Mouse (Mus musculus): ENCODE results near the gene Zcrb1. TPM values are rescaled to one million over a fixed set of nuclear protein-coding genes. Genes with fewer than 3 reads are reported as not detected.

Zcrb1 gene
- polyA plus RNA-seq (2014; fragmentation: Nextera tagmentation; extraction: Ambion mirVana) = 161 and 175 TPM in 2 replicates

DNA sequence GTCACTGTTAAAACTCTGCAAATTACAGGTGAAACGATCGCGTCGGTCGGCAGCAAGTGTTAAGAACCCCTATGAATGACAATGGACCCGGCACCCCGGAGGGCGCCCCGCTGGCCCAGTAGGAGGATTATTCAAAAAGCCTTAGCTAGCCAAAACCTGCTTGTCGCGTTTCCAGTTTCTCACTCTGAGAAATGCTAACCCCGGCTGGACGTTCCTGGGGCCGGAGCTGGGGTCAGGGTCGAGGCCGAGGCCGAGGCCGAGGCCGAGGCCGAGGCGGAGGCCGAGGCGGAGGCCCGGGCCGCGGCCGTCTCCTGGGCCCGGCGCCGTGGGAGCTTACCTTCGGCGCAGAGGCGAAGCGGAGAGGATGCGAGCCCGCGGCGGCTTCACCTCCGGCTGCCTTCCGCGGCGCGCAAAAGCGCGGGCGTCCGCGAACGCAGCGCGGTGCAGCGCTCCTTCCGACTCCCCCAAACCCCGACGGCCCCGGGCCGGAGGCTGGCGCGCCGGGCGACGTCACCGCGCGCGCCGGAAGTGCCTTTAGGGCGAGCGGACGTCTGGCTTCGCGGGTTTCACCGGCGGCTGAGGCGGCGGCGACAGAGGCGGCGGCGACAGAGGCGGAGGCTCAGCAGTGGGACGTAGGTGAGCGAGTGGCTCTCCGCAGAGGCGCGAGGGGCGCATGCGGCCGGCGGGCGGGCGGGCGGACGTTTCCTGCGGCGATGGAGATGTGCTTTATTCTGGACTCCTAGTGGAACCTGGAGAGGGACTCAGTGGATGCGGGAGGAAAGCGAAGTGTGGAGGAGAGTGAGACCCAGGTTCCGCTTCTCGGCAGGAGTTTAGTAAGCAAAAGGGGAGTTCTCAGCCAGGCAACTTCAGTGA, at the start of gene Zcrb1, which contains the start of gene Pphln1:
Gene Zcrb1, minus strand, starts transcription at position 509 of the 873 bp plus-strand sequence.
Gene Pphln1, plus strand, starts transcription at position 525 of the 873 bp plus-strand sequence.
- Histone ChIP-seq H3K27me3 (ENCODE audit: control insufficient read depth, insufficient read depth, low read length) (no peaks in the 10 kb centered on the region), H3K4me2 (replicated peaks; ENCODE audit: low read depth, low read length) (peak within 1 kb of the TSS; percentile 44), H3K4me3 (ENCODE audit: low read depth, low read length) (peak within 1 kb of the TSS; percentile 69), H3K9me3 (ENCODE audit: control insufficient read depth, low read length) (no peaks in the 10 kb centered on the region), H3K36me3 (ENCODE audit: control insufficient read depth, insufficient read depth, low read length) (no peaks in the 10 kb centered on the region), H3K9ac (ENCODE audit: low read depth, low read length) (peak within 1 kb of the TSS; percentile 84), H3K27ac (ENCODE audit: low read depth, low read length) (peak within 1 kb of the TSS; percentile 65), H3K4me1 (replicated peaks; ENCODE audit: control insufficient read depth, insufficient read depth, low read length) (peaks cover 5% of the 10 kb centered on the region)
- WGBS = under 1% methylated on average over 85 of the region's 100 CpGs
- ATAC-seq (ENCODE audit: low FRiP score) (peak; percentile 96), DNase-seq (ENCODE audit: low spot score) (peak; percentile 94)

DNA sequence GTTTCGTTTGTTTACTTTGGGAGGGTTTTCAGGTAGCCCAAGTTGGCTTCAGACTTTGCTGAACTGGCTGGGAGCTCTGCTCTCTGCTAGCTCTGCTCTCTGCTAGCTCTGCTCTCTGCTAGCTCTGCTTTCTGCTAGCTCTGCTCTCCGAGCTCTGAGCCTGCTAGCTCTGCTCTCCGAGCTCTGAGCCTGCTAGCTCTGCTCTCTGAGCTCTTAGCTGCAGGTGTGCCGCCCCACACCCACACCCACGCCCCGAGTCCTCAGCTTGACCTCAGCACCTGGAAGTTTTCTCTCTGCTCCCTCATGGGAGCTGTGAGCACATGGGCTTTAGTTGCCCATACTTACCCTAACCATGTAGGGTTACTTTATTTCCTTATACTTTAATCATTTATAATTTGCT, 45.5 kb upstream of the Zcrb1 start:
- ATAC-seq (ENCODE audit: low FRiP score) (no peak), DNase-seq (ENCODE audit: low spot score) (no peak)
- H3K36me3 ChIP-seq (ENCODE audit: control insufficient read depth, insufficient read depth, low read length) = 0 out of 2 replicates have a peak, but pooled peaks cover 5% of the 10 kb centered on the region
- no peaks in the 10 kb centered on the region for H3K9me3 ChIP-seq (ENCODE audit: control insufficient read depth, low read length)
- H3K4me2 ChIP-seq (replicated peaks; ENCODE audit: low read depth, low read length) = no peak overlapping the region
- 89% methylated on average over 6 of the region's 6 CpGs for WGBS
- no peak overlapping the region for H3K9ac ChIP-seq (ENCODE audit: low read depth, low read length)
- H3K27me3 ChIP-seq (ENCODE audit: control insufficient read depth, insufficient read depth, low read length) = no peaks in the 10 kb centered on the region
- no peak overlapping the region for H3K27ac ChIP-seq (ENCODE audit: low read depth, low read length)
- H3K4me1 ChIP-seq (replicated peaks; ENCODE audit: control insufficient read depth, insufficient read depth, low read length) = no peaks in the 10 kb centered on the region
- H3K4me3 ChIP-seq (ENCODE audit: low read depth, low read length) = no peak overlapping the region

DNA sequence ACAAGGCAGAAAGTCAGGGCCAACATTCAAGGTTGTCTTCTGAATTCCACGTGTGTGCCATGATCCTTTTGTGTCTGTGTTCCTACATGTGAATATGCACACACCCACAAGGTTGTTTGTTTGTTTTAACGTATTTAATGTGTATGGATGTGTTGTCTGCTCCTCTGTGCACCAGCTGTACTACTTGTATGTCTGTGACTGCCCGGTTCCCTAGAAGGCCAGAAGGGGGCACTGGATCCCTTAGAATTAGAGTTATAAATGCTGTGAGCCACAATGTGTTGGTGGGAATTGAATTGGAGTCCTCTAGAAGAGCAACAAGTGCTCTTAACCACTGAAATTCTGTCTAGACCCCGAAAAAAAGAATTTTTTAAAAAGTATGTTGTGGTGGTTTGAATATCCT, 44.1 kb upstream of the Zcrb1 start:
- H3K9me3 ChIP-seq (ENCODE audit: control insufficient read depth, low read length) = no peaks in the 10 kb centered on the region
- DNase-seq (ENCODE audit: low spot score) (no peak), ATAC-seq (ENCODE audit: low FRiP score) (no peak)
- WGBS = 93% methylated on average over 4 of the region's 4 CpGs
- 0 out of 2 replicates have a peak, but pooled peaks cover 5% of the 10 kb centered on the region for H3K36me3 ChIP-seq (ENCODE audit: control insufficient read depth, insufficient read depth, low read length)
- H3K4me1 ChIP-seq (replicated peaks; ENCODE audit: control insufficient read depth, insufficient read depth, low read length) = no peaks in the 10 kb centered on the region
- no peak overlapping the region for H3K4me3 ChIP-seq (ENCODE audit: low read depth, low read length)
- no peak overlapping the region for H3K27ac ChIP-seq (ENCODE audit: low read depth, low read length)
- no peak overlapping the region for H3K4me2 ChIP-seq (replicated peaks; ENCODE audit: low read depth, low read length)
- H3K9ac ChIP-seq (ENCODE audit: low read depth, low read length) = no peak overlapping the region
- H3K27me3 ChIP-seq (ENCODE audit: control insufficient read depth, insufficient read depth, low read length) = no peaks in the 10 kb centered on the region

DNA sequence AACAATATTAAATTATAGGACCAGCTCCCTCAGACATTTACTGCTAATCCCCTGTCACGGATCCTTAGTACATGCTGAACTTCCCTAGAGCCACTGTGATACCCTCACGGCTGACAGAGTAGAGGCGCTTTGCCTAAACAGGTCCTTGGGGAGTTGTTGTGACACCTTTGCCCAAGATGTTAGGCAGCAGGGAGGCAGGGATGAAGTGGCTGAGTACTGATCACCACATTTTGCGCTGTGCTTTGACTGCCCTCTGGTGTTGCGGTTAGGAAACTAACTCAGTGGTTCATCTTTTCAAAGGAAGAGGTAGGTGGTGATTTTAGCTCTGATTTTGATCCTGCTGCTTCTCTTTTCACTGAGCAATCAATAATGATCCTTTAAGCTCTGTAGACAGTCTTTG, 40.5 kb upstream of the Zcrb1 start:
- peak; percentile 68 for DNase-seq (ENCODE audit: low spot score)
- ATAC-seq (ENCODE audit: low FRiP score) = no peak
- Histone ChIP-seq H3K4me3 (ENCODE audit: low read depth, low read length) (no peak overlapping the region), H3K4me2 (replicated peaks; ENCODE audit: low read depth, low read length) (no peak overlapping the region), H3K9ac (ENCODE audit: low read depth, low read length) (no peak overlapping the region), H3K4me1 (replicated peaks; ENCODE audit: control insufficient read depth, insufficient read depth, low read length) (no peaks in the 10 kb centered on the region), H3K9me3 (ENCODE audit: control insufficient read depth, low read length) (no peaks in the 10 kb centered on the region), H3K27ac (ENCODE audit: low read depth, low read length) (no peak overlapping the region), H3K27me3 (ENCODE audit: control insufficient read depth, insufficient read depth, low read length) (no peaks in the 10 kb centered on the region), H3K36me3 (ENCODE audit: control insufficient read depth, insufficient read depth, low read length) (0 out of 2 replicates have a peak, but pooled peaks cover 5% of the 10 kb centered on the region)
- WGBS = 46% methylated on average over 5 of the region's 5 CpGs

DNA sequence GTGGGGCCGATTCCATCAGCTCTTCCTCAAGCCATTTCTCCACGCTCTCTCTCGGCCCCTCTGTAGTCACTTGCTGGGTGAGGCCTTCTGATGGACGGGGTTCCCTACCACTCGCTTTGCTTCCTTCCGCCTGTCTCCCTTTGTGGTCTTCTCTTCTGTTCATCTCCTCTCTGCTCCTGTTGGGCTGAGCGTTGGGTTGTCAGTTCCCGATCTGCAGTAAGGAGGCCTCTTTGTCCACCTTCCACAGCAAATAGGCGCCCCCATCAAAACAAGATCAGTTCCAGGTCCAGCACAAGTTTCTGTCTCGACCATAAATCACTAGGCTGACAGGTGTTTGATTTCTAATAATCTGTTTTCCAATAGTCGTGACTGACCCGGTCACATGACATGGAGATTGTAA, 37.9 kb upstream of the Zcrb1 start:
- H3K4me2 ChIP-seq (replicated peaks; ENCODE audit: low read depth, low read length) = no peak overlapping the region
- no peak overlapping the region for H3K9ac ChIP-seq (ENCODE audit: low read depth, low read length)
- DNase-seq (ENCODE audit: low spot score) = no peak
- no peaks in the 10 kb centered on the region for H3K4me1 ChIP-seq (replicated peaks; ENCODE audit: control insufficient read depth, insufficient read depth, low read length)
- H3K27me3 ChIP-seq (ENCODE audit: control insufficient read depth, insufficient read depth, low read length) = no peaks in the 10 kb centered on the region
- no peaks in the 10 kb centered on the region for H3K36me3 ChIP-seq (ENCODE audit: control insufficient read depth, insufficient read depth, low read length)
- no peak overlapping the region for H3K27ac ChIP-seq (ENCODE audit: low read depth, low read length)
- no peak overlapping the region for H3K4me3 ChIP-seq (ENCODE audit: low read depth, low read length)
- no peaks in the 10 kb centered on the region for H3K9me3 ChIP-seq (ENCODE audit: control insufficient read depth, low read length)
- no peak for ATAC-seq (ENCODE audit: low FRiP score)
- WGBS = 90% methylated on average over 12 of the region's 12 CpGs

DNA sequence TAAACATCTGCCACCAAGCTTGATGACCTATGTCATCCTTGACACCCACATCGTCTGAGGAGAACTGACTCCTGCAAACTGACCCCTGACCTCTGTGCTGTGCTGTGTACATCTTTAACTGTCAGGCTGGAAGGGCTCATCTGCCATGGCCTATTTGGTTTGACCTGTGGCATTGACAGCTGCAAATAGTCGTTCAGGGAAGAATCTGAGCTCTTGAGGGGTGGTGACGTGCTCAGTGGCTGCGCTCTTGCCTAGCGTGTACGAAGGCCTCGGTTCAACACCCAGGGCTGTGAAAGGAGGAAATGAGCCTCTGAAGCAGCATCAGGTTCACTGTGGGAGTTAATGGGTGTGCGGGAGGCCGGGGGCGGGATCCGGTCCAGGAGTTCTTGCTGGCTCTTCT, 35.7 kb upstream of the Zcrb1 start:
- Histone ChIP-seq H3K27ac (ENCODE audit: low read depth, low read length) (no peak overlapping the region), H3K36me3 (ENCODE audit: control insufficient read depth, insufficient read depth, low read length) (no peaks in the 10 kb centered on the region), H3K4me1 (replicated peaks; ENCODE audit: control insufficient read depth, insufficient read depth, low read length) (no peaks in the 10 kb centered on the region), H3K9ac (ENCODE audit: low read depth, low read length) (no peak overlapping the region), H3K27me3 (ENCODE audit: control insufficient read depth, insufficient read depth, low read length) (no peaks in the 10 kb centered on the region), H3K4me2 (replicated peaks; ENCODE audit: low read depth, low read length) (no peak overlapping the region), H3K9me3 (ENCODE audit: control insufficient read depth, low read length) (no peaks in the 10 kb centered on the region), H3K4me3 (ENCODE audit: low read depth, low read length) (no peak overlapping the region)
- DNase-seq (ENCODE audit: low spot score) = peak; percentile 27
- 55% methylated on average over 11 of the region's 11 CpGs for WGBS
- peak; percentile 56; the same call in 1 of the 2 replicates for ATAC-seq (ENCODE audit: low FRiP score)

DNA sequence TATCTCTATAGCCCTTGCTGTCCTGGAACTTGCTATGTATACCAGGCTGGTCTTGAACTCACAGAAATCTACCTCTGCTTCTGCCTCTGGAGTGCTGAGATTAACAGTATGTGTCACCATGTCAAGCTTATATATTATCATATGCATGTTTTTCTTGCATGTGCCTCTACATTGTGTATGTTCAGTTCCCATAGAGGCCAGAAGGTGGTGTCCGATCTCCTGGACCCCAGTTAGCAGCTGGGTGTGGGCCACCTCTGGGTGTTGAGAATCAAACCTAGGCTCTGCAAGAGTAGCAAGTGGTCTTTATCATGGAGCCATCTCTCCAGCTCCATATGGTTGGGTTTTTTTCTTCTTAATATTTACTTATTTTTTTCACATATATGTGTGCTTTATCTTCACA, 24.4 kb upstream of the Zcrb1 start:
- Histone ChIP-seq H3K9ac (ENCODE audit: low read depth, low read length) (no peak overlapping the region), H3K36me3 (ENCODE audit: control insufficient read depth, insufficient read depth, low read length) (no peaks in the 10 kb centered on the region), H3K4me2 (replicated peaks; ENCODE audit: low read depth, low read length) (no peak overlapping the region), H3K4me3 (ENCODE audit: low read depth, low read length) (no peak overlapping the region), H3K9me3 (ENCODE audit: control insufficient read depth, low read length) (no peaks in the 10 kb centered on the region), H3K27ac (ENCODE audit: low read depth, low read length) (no peak overlapping the region), H3K4me1 (replicated peaks; ENCODE audit: control insufficient read depth, insufficient read depth, low read length) (no peaks in the 10 kb centered on the region), H3K27me3 (ENCODE audit: control insufficient read depth, insufficient read depth, low read length) (no peaks in the 10 kb centered on the region)
- DNase-seq (ENCODE audit: low spot score) = no peak
- no peak for ATAC-seq (ENCODE audit: low FRiP score)
- 100% methylated on average over 1 of the region's 1 CpGs for WGBS

DNA sequence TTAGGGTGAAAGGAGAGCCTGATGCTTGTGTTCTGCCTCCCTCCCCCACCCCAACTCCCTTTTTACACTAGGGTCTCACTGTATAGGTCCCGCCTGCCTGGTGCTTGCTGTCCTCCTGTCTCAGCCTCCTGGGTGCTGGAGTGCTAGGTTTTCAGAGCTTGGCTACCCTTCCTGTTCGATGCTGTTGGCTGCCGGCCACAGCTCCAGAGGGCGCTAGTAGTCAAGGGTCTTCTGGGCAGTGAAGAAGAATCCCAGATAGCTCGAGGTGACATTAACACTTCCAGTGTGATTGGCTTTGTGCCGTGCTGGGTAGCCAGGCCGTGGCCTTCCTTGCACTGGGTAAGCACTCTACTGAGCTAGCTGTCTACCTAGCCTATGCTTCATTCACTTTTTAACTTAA, 22.5 kb upstream of the Zcrb1 start:
- H3K4me3 ChIP-seq (ENCODE audit: low read depth, low read length) = no peak overlapping the region
- WGBS = 86% methylated on average over 7 of the region's 7 CpGs
- no peak for ATAC-seq (ENCODE audit: low FRiP score)

DNA sequence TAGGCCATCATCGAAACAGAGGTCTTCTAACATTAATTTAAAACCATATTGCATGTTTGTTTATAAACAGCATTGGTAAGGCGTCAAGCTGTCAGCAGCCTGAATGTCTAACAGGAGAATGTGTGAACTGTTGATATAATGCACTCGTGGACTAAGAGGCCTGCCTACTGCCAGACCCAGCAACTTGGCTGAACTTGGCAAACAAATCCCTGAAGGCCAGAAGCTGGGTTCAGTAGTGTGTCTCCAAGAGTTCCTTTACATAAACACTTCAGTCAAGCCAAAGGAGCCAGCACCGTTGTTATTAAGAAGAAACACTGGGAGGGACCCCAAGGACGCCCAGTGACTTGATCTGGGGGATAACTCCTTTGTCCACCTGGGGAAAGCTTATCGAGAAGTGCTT, 18.2 kb upstream of the Zcrb1 start:
- no peaks in the 10 kb centered on the region for H3K27me3 ChIP-seq (ENCODE audit: control insufficient read depth, insufficient read depth, low read length)
- H3K9me3 ChIP-seq (ENCODE audit: control insufficient read depth, low read length) = no peaks in the 10 kb centered on the region
- 92% methylated on average over 6 of the region's 6 CpGs for WGBS
- H3K4me3 ChIP-seq (ENCODE audit: low read depth, low read length) = no peak overlapping the region
- DNase-seq (ENCODE audit: low spot score) (no peak), ATAC-seq (ENCODE audit: low FRiP score) (no peak)
- H3K4me1 ChIP-seq (replicated peaks; ENCODE audit: control insufficient read depth, insufficient read depth, low read length) = no peaks in the 10 kb centered on the region
- no peak overlapping the region for H3K9ac ChIP-seq (ENCODE audit: low read depth, low read length)
- no peak overlapping the region for H3K4me2 ChIP-seq (replicated peaks; ENCODE audit: low read depth, low read length)
- no peak overlapping the region for H3K27ac ChIP-seq (ENCODE audit: low read depth, low read length)
- H3K36me3 ChIP-seq (ENCODE audit: control insufficient read depth, insufficient read depth, low read length) = no peaks in the 10 kb centered on the region

More for the DNA sequence above, 22.5 kb upstream of the Zcrb1 start:
- Histone ChIP-seq H3K36me3 (ENCODE audit: control insufficient read depth, insufficient read depth, low read length) (no peaks in the 10 kb centered on the region), H3K4me2 (replicated peaks; ENCODE audit: low read depth, low read length) (no peak overlapping the region), H3K27me3 (ENCODE audit: control insufficient read depth, insufficient read depth, low read length) (no peaks in the 10 kb centered on the region), H3K9ac (ENCODE audit: low read depth, low read length) (no peak overlapping the region), H3K4me1 (replicated peaks; ENCODE audit: control insufficient read depth, insufficient read depth, low read length) (no peaks in the 10 kb centered on the region), H3K27ac (ENCODE audit: low read depth, low read length) (no peak overlapping the region), H3K9me3 (ENCODE audit: control insufficient read depth, low read length) (no peaks in the 10 kb centered on the region)
- DNase-seq (ENCODE audit: low spot score) = no peak

Measured in hindbrain, embryonic 11.5 days (tissue).